Comparison of ENCODE assay signal across 31 mouse cellular contexts in genomic region chr10:23196336-23196735, GRCm38 (mm10).
"Had no signal": no experiment of that assay in that cellular context is flagged by ENCODE, and none has a peak within 500 bp of the region (broad histone marks: within the 10 kb centered on the region; RNA-seq: fewer than 3 reads in every experiment).

No protein-coding gene starts in this region.

- H3K36me3 ChIP-seq: limb, embryonic 12.5 days; limb, embryonic 13.5 days; limb, embryonic 15.5 days; liver, embryonic 12.5 days; liver, embryonic 13.5 days; liver, embryonic 15.5 days; lung, embryonic 15.5 days; midbrain, embryonic 10.5 days; midbrain, embryonic 12.5 days; midbrain, embryonic 13.5 days; midbrain, embryonic 15.5 days; neural tube, embryonic 12.5 days had no signal

- DNase-seq: left cerebral cortex, postnatal 4 days; liver; liver, embryonic 13.5 days; liver, postnatal 0 days; lung, adult 18-20 months; lung, adult 2 months; lung, embryonic 14.5 days; lung, postnatal 10 days; lung, postnatal 14 days; lung, postnatal 36 days; lung, postnatal 4 days; midbrain, embryonic 14.5 days had no signal

- H3K9ac ChIP-seq: limb, embryonic 12.5 days; limb, embryonic 13.5 days; limb, embryonic 15.5 days; liver, embryonic 12.5 days; liver, embryonic 13.5 days; liver, embryonic 14.5 days; liver, embryonic 15.5 days; liver, postnatal 0 days; lung, embryonic 14.5 days; lung, embryonic 15.5 days; midbrain, embryonic 12.5 days; midbrain, embryonic 13.5 days; midbrain, embryonic 15.5 days; neural tube, embryonic 12.5 days had no signal

- H3K27me3 ChIP-seq: limb, embryonic 12.5 days; limb, embryonic 13.5 days; limb, embryonic 15.5 days; liver, embryonic 12.5 days; liver, embryonic 13.5 days; liver, embryonic 15.5 days; lung, embryonic 15.5 days; megakaryocyte, embryonic 14.5 days; midbrain, embryonic 12.5 days; midbrain, embryonic 13.5 days; midbrain, embryonic 15.5 days; neural tube, embryonic 12.5 days had no signal

- H3K4me3 ChIP-seq: left cerebral cortex, adult 2 months; limb, embryonic 12.5 days; limb, embryonic 13.5 days; limb, embryonic 15.5 days; liver, embryonic 12.5 days; liver, embryonic 13.5 days; liver, embryonic 15.5 days; lung, embryonic 15.5 days; megakaryocyte, embryonic 14.5 days; midbrain, embryonic 10.5 days; midbrain, embryonic 12.5 days; midbrain, embryonic 13.5 days; midbrain, embryonic 15.5 days; neural tube, embryonic 12.5 days had no signal

- H3K9me3 ChIP-seq: limb, embryonic 12.5 days; limb, embryonic 13.5 days; limb, embryonic 15.5 days; liver, embryonic 12.5 days; liver, embryonic 13.5 days; liver, embryonic 15.5 days; lung, embryonic 15.5 days; midbrain, embryonic 10.5 days; midbrain, embryonic 12.5 days; midbrain, embryonic 13.5 days; midbrain, embryonic 15.5 days; neural tube, embryonic 12.5 days had no signal

- H3K27ac ChIP-seq: left cerebral cortex, adult 2 months; limb, embryonic 13.5 days; liver, embryonic 12.5 days; liver, embryonic 13.5 days; liver, embryonic 14.5 days; liver, embryonic 15.5 days; lung, embryonic 15.5 days; macrophage; midbrain, embryonic 12.5 days; midbrain, embryonic 13.5 days; midbrain, embryonic 15.5 days; neural tube, embryonic 12.5 days had no signal

- H3K4me2 ChIP-seq: limb, embryonic 12.5 days; limb, embryonic 13.5 days; limb, embryonic 15.5 days; liver, embryonic 11.5 days; liver, embryonic 12.5 days; liver, embryonic 13.5 days; liver, embryonic 15.5 days; lung, embryonic 14.5 days; lung, embryonic 15.5 days; midbrain, embryonic 11.5 days; midbrain, embryonic 12.5 days; midbrain, embryonic 13.5 days; midbrain, embryonic 15.5 days; neural tube, embryonic 12.5 days had no signal

- H3K4me1 ChIP-seq: liver, embryonic 12.5 days; liver, embryonic 13.5 days; liver, embryonic 15.5 days; megakaryocyte, embryonic 14.5 days; midbrain, embryonic 15.5 days had no signal

- ATAC-seq: liver, embryonic 12.5 days; liver, postnatal 0 days; lung, postnatal 0 days; midbrain, embryonic 13.5 days; midbrain, embryonic 15.5 days; midbrain, embryonic 16.5 days had no signal
